Mouse (Mus musculus) heart, adult 2 months (tissue): Measurements from ENCODE around the gene Pja2.

ENCODE experiments used
- CTCF ChIP-seq: fragments of 200-600 bp; IDR thresholded peaks from 2 replicates; pipeline ENCODE4 v1.8.1; 2022; ENCODE audit warnings: antibody characterized with exemption, mild to moderate bottlenecking, moderate library complexity
- EP300 ChIP-seq: fragments of 200-500 bp; IDR thresholded peaks from 2 replicates; pipeline ENCODE4 v1.6.1; 2011; ENCODE audit warnings: low read depth, low read length, control low read depth; ENCODE audit not compliant: insufficient read depth
- POLR2A ChIP-seq: fragments of 200-500 bp; IDR thresholded peaks from 2 replicates; pipeline ENCODE4 v1.6.1; 2011; ENCODE audit warnings: mild to moderate bottlenecking, low read depth, low read length, control low read depth; ENCODE audit not compliant: insufficient read depth

DNA sequence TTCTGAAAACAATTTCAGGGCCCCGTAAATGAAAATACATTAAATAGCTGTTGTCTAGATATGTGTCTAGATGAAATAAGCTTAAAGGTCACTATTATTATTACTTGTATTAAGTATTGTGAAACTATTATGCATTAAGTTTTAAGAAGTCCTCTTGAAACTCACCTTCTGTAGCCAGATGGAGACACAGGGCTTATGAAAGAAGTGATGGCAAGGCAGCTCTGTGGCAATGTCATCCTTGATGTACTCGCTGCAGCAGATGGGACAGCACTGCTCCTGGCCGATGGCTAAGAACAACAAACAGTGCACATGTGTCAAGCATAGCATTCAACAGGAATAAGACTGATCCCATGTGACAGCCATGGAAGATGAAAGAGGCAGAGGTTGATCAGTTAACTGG is 44.9 kb downstream of the Pja2 start:
- TF ChIP-seq CTCF (no peak), POLR2A (no peak), EP300 (no peak)
